20 mouse cellular contexts compared by ENCODE assay signal in genomic region chr17:15815312-15816018, GRCm38 (mm10). TPM values are rescaled to one million over a fixed set of nuclear protein-coding genes. Genes with fewer than 3 reads are reported as not detected.
DNase-seq lines count a peak whose midpoint lies in the region; ATAC-seq and TF ChIP-seq lines count a peak whose summit lies in the region.
"Had no signal": no experiment of that assay in that cellular context is flagged by ENCODE, and none has a peak within 500 bp of the region (broad histone marks: within the 10 kb centered on the region; RNA-seq: fewer than 3 reads in every experiment).

No protein-coding gene starts in this region.

- intact Hi-C loops in gastrocnemius, adult 2 months (cut with DNase I): loop anchor here (10.0 kb wide), 1 partner anchor 1559 kb away; the partner anchor contains the start of gene Riok2
- intact Hi-C loops in heart, postnatal 14 days (cut with DNase I): no loop called here

- H3K4me1 ChIP-seq in lung, postnatal 0 days (ENCODE audit: insufficient read depth, low read depth, low read length): peaks cover 34% of the 10 kb centered on the region; the same call in 1 of the 2 replicates
- H3K4me1 ChIP-seq in embryonic facial prominence, embryonic 10.5 days: peaks cover 56% of the 10 kb centered on the region
- peaks cover 28% of the 10 kb centered on the region for H3K4me1 ChIP-seq in stomach, embryonic 15.5 days

- DNase-seq in gastrocnemius, adult 2 months: no peak
- DNase-seq in gastrocnemius, adult 18-20 months (ENCODE audit: low spot score): no peak
- no peak for DNase-seq in lung, postnatal 0 days (ENCODE audit: low spot score)
- no peak for DNase-seq in lung, postnatal 14 days
- DNase-seq in embryonic facial prominence, embryonic 10.5 days (ENCODE audit: low spot score): peak; percentile 5
- DNase-seq in heart, postnatal 14 days: no peak
- no peak for DNase-seq in right cerebral cortex, postnatal 36 days (ENCODE audit: low spot score in 2 of 2)
- DNase-seq: adrenal gland, postnatal 14 days; cerebellum, adult 11-12 months; cerebellum, adult 9-11 months; gastrocnemius, postnatal 25 days; heart, postnatal 10 days had no signal

- TF ChIP-seq EP300 in lung, postnatal 0 days (IDR thresholded peaks at IDR 0.05): no peak

- no peak for TF ChIP-seq CTCF in gastrocnemius, adult 2 months (IDR thresholded peaks at IDR 0.05)
- TF ChIP-seq CTCF in lung, postnatal 0 days (IDR thresholded peaks at IDR 0.05): no peak

- 69% methylated on average over 10 of the region's 10 CpGs for WGBS in lung, postnatal 0 days
- 89% methylated on average over 10 of the region's 10 CpGs for WGBS in embryonic facial prominence, embryonic 10.5 days
- WGBS in stomach, embryonic 15.5 days: 75% methylated on average over 10 of the region's 10 CpGs

- ATAC-seq in lung, postnatal 0 days: peak; percentile 13; the same call in 1 of the 2 replicates
- no peak for ATAC-seq in stomach, embryonic 15.5 days (ENCODE audit: insufficient read depth, low FRiP score, low read depth)
- ATAC-seq: forebrain, embryonic 16.5 days; hindbrain, postnatal 0 days; Patski had no signal

- H3K4me3 ChIP-seq in gastrocnemius, adult 2 months: 0 out of 2 replicates have a peak overlapping the region, but pooled peaks have one; percentile 27
- no peak overlapping the region for H3K4me3 ChIP-seq in lung, postnatal 0 days (ENCODE audit: low read depth, low read length)
- H3K4me3 ChIP-seq in embryonic facial prominence, embryonic 10.5 days: no peak overlapping the region
- H3K4me3 ChIP-seq in stomach, embryonic 15.5 days (replicated peaks): no peak overlapping the region
- H3K4me3 ChIP-seq: forebrain, embryonic 12.5 days; heart, embryonic 10.5 days had no signal

- H3K4me2 ChIP-seq in lung, postnatal 0 days (replicated peaks; ENCODE audit: low read depth, low read length): no peak overlapping the region
- H3K4me2 ChIP-seq in stomach, embryonic 15.5 days: 0 out of 2 replicates have a peak overlapping the region, but pooled peaks have one; percentile 26
- H3K4me2 ChIP-seq: forebrain, embryonic 12.5 days had no signal

- no peak overlapping the region for H3K9ac ChIP-seq in lung, postnatal 0 days (replicated peaks; ENCODE audit: low read depth)
- H3K9ac ChIP-seq in stomach, embryonic 15.5 days: no peak overlapping the region
- H3K9ac ChIP-seq: forebrain, embryonic 12.5 days had no signal

- no peaks in the 10 kb centered on the region for H3K27me3 ChIP-seq in lung, postnatal 0 days (replicated peaks; ENCODE audit: insufficient read depth, low read length)
- H3K27me3 ChIP-seq in embryonic facial prominence, embryonic 10.5 days (replicated peaks; ENCODE audit: low read depth, poor library complexity, severe bottlenecking): no peaks in the 10 kb centered on the region
- H3K27me3 ChIP-seq in stomach, embryonic 15.5 days (replicated peaks): no peaks in the 10 kb centered on the region
- H3K27me3 ChIP-seq: CH12.LX; forebrain, embryonic 12.5 days; Patski had no signal

- H3K27ac ChIP-seq in gastrocnemius, adult 2 months: peak overlapping the region; percentile 21; the same call in 1 of the 2 replicates
- no peak overlapping the region; the same call in 1 of the 2 replicates for H3K27ac ChIP-seq in lung, postnatal 0 days (ENCODE audit: low read length)
- H3K27ac ChIP-seq in embryonic facial prominence, embryonic 10.5 days (replicated peaks): no peak overlapping the region
- no peak overlapping the region for H3K27ac ChIP-seq in stomach, embryonic 15.5 days
- H3K27ac ChIP-seq: forebrain, embryonic 12.5 days; heart, embryonic 10.5 days; hindbrain, postnatal 0 days had no signal

- H3K9me3 ChIP-seq in lung, postnatal 0 days (ENCODE audit: low read length): no peaks in the 10 kb centered on the region
- H3K9me3 ChIP-seq in embryonic facial prominence, embryonic 10.5 days: no peaks in the 10 kb centered on the region
- H3K9me3 ChIP-seq in stomach, embryonic 15.5 days: no peaks in the 10 kb centered on the region
- H3K9me3 ChIP-seq: forebrain, embryonic 12.5 days; heart, embryonic 10.5 days had no signal

- H3K36me3 ChIP-seq in lung, postnatal 0 days (ENCODE audit: insufficient read depth, low read length): no peaks in the 10 kb centered on the region
- peaks cover 58% of the 10 kb centered on the region for H3K36me3 ChIP-seq in embryonic facial prominence, embryonic 10.5 days (replicated peaks)
- H3K36me3 ChIP-seq in stomach, embryonic 15.5 days: no peaks in the 10 kb centered on the region

RNA-seq across cellular contexts. Expression of gene Rgmb, which starts 15.4 kb away (rescaled TPM):
- 10 to 100 TPM; 39.2 to 41.3 TPM for total RNA-seq in gastrocnemius, adult 2 months (2021)
- 10 to 100 TPM; 34.2 to 37.6 TPM for total RNA-seq in gastrocnemius, adult 18-20 months (2021)
- 15.2 and 15.9 TPM in 2 replicates for polyA plus RNA-seq in lung, postnatal 0 days (2015; fragmentation: Nextera tagmentation; extraction: Ambion mirVana)
- polyA plus RNA-seq in embryonic facial prominence, embryonic 10.5 days (2016; fragmentation: Nextera tagmentation; extraction: Ambion mirVana): 17.3 and 18.1 TPM in 2 replicates
- polyA plus RNA-seq in stomach, embryonic 15.5 days (2015; fragmentation: Nextera tagmentation; extraction: Ambion mirVana): 49.6 and 53.1 TPM in 2 replicates
- total RNA-seq in heart, postnatal 14 days (2021): 10 to 100 TPM; 26.4 to 28.8 TPM
- total RNA-seq: granulocyte monocyte progenitor cell, adult 5-6 weeks had no signal
